22 mouse cellular contexts compared by ENCODE assay signal in genomic region chr7:45544525-45544924, GRCm38 (mm10). TPM values are rescaled to one million over a fixed set of nuclear protein-coding genes. Genes with fewer than 3 reads are reported as not detected.
A peak's percentile ranks its signal among the peaks of the same experiment; 100 is the strongest.
DNase-seq lines count a peak whose midpoint lies in the region; ATAC-seq and TF ChIP-seq lines count a peak whose summit lies in the region.
"Had no signal": no experiment of that assay in that cellular context is flagged by ENCODE, and none has a peak within 500 bp of the region (broad histone marks: within the 10 kb centered on the region; RNA-seq: fewer than 3 reads in every experiment).

No protein-coding gene starts in this region.

- no peak overlapping the region for H3K9ac ChIP-seq in liver, adult 2 months (ENCODE audit: low read depth, low read length)
- no peak overlapping the region for H3K9ac ChIP-seq in liver, embryonic 12.5 days
- H3K9ac ChIP-seq: embryonic facial prominence, embryonic 12.5 days; forebrain, embryonic 13.5 days; limb, embryonic 15.5 days; midbrain, embryonic 13.5 days had no signal

- no peaks in the 10 kb centered on the region for H3K27me3 ChIP-seq in liver, adult 2 months (ENCODE audit: control insufficient read depth, insufficient read depth, low read length)
- 0 out of 2 replicates have a peak, but pooled peaks cover 23% of the 10 kb centered on the region for H3K27me3 ChIP-seq in liver, embryonic 12.5 days (replicated peaks)
- H3K27me3 ChIP-seq: embryonic facial prominence, embryonic 12.5 days; forebrain, embryonic 13.5 days; limb, embryonic 15.5 days; midbrain, embryonic 13.5 days had no signal

- H3K4me1 ChIP-seq in liver, adult 2 months (ENCODE audit: control insufficient read depth, insufficient read depth, low read length), result peaks cover 4% of the 10 kb centered on the region; the same call in 1 of the 2 replicates
- H3K4me1 ChIP-seq in liver, embryonic 12.5 days, result no peaks in the 10 kb centered on the region
- no peaks in the 10 kb centered on the region for H3K4me1 ChIP-seq in bone marrow, adult 2 months (ENCODE audit: control insufficient read depth, insufficient read depth, low read length)
- H3K4me1 ChIP-seq: embryonic facial prominence, embryonic 12.5 days; forebrain, embryonic 13.5 days; limb, embryonic 15.5 days; midbrain, embryonic 13.5 days had no signal

- H3K9me3 ChIP-seq in liver, embryonic 12.5 days (replicated peaks), result peaks cover 6% of the 10 kb centered on the region; the same call in 1 of the 2 replicates
- H3K9me3 ChIP-seq: embryonic facial prominence, embryonic 12.5 days; limb, embryonic 15.5 days; midbrain, embryonic 13.5 days had no signal

- intact Hi-C loops in gastrocnemius, adult 2 months (cut with DNase I), result no loop called here

- ATAC-seq in liver, embryonic 12.5 days, result no peak
- ATAC-seq: forebrain, embryonic 13.5 days; midbrain, embryonic 13.5 days had no signal

- DNase-seq in gastrocnemius, adult 2 months, result no peak
- DNase-seq in gastrocnemius, postnatal 25 days, result no peak
- DNase-seq in liver, adult 2 months (ENCODE audit: extremely low read depth, low read depth, low spot score), result no peak
- DNase-seq in B cell, adult 2 months, result peak; percentile 27 to 35
- DNase-seq in right cerebral cortex, postnatal 36 days (ENCODE audit: low spot score in 2 of 2), result no peak
- no peak for DNase-seq in adrenal gland, postnatal 14 days
- DNase-seq: cerebellum, adult 9-10 months; heart, postnatal 10 days; kidney, adult 9 months; spleen, adult 18-20 months; thymus, adult 18-20 months had no signal

- TF ChIP-seq POLR2A in liver, adult 2 months (IDR thresholded peaks at IDR 0.05; ENCODE audit: extremely low read depth, insufficient read depth, low read length), result no peak
- TF ChIP-seq POLR2A in bone marrow, adult 2 months (IDR thresholded peaks at IDR 0.05; ENCODE audit: borderline replicate concordance, control insufficient read depth, low read depth, low read length), result no peak

- H3K36me3 ChIP-seq in liver, adult 2 months (ENCODE audit: control insufficient read depth, insufficient read depth, low read length), result no peaks in the 10 kb centered on the region
- H3K36me3 ChIP-seq in liver, embryonic 12.5 days, result no peaks in the 10 kb centered on the region
- H3K36me3 ChIP-seq: embryonic facial prominence, embryonic 12.5 days; limb, embryonic 15.5 days; midbrain, embryonic 13.5 days had no signal

- no peak overlapping the region for H3K4me2 ChIP-seq in liver, embryonic 12.5 days
- H3K4me2 ChIP-seq: embryonic facial prominence, embryonic 12.5 days; forebrain, embryonic 13.5 days; heart, embryonic 11.5 days; limb, embryonic 15.5 days; midbrain, embryonic 13.5 days had no signal

- TF ChIP-seq CTCF in gastrocnemius, adult 2 months (IDR thresholded peaks at IDR 0.05), result peak; percentile 41
- peak; percentile 7; the same call in 1 of the 2 replicates for TF ChIP-seq CTCF in liver, adult 2 months (IDR thresholded peaks at IDR 0.05; ENCODE audit: low read depth, low read length)
- TF ChIP-seq CTCF in bone marrow, adult 2 months (IDR thresholded peaks at IDR 0.05; ENCODE audit: control insufficient read depth, insufficient read depth, low read length), result 0 out of 2 replicates have a peak, but pooled peaks have one; percentile 6

- H3K79me2 ChIP-seq in liver, adult 2 months (ENCODE audit: control insufficient read depth, insufficient read depth, low read length), result no peaks in the 10 kb centered on the region

- H3K27ac ChIP-seq in gastrocnemius, adult 2 months, result no peak overlapping the region
- H3K27ac ChIP-seq in liver, adult 2 months (replicated peaks; ENCODE audit: insufficient read depth, low read depth, low read length), result no peak overlapping the region
- no peak overlapping the region for H3K27ac ChIP-seq in liver, embryonic 12.5 days
- no peak overlapping the region for H3K27ac ChIP-seq in bone marrow, adult 2 months (ENCODE audit: control insufficient read depth, insufficient read depth, low read depth, low read length, poor library complexity)
- H3K27ac ChIP-seq: embryonic facial prominence, embryonic 12.5 days; forebrain, embryonic 13.5 days; limb, embryonic 15.5 days; midbrain, embryonic 13.5 days had no signal

- H3K4me3 ChIP-seq in gastrocnemius, adult 2 months, result no peak overlapping the region
- H3K4me3 ChIP-seq in liver, adult 2 months (ENCODE audit: insufficient read depth, low read depth, low read length), result no peak overlapping the region
- H3K4me3 ChIP-seq in liver, embryonic 12.5 days, result no peak overlapping the region
- H3K4me3 ChIP-seq in bone marrow, adult 2 months (replicated peaks; ENCODE audit: control insufficient read depth, low read depth, low read length), result no peak overlapping the region
- H3K4me3 ChIP-seq: embryonic facial prominence, embryonic 12.5 days; erythroblast, embryonic 14.5 days; forebrain, embryonic 13.5 days; limb, embryonic 15.5 days; midbrain, embryonic 13.5 days; myocyte had no signal

- WGBS in liver, adult 2 months, result 98% methylated on average over 1 of the region's 1 CpGs
- 64% methylated on average over 1 of the region's 1 CpGs for WGBS in liver, embryonic 12.5 days (ENCODE audit: insufficient replicate concordance)
- WGBS in bone marrow, adult 2 months, result 85% methylated on average over 1 of the region's 1 CpGs

RNA-seq across cellular contexts. Expression of gene Hsd17b14, which starts 10.2 kb away (rescaled TPM):
- total RNA-seq in gastrocnemius, adult 2 months (2021), result 1 to 10 TPM; 1.0 to 1.3 TPM
- 1 to 10 TPM in 1 of 2 experiments, under 1 TPM in 1; 0.99 to 1.2 TPM for total RNA-seq in gastrocnemius, postnatal 25 days (2021)
- total RNA-seq in liver, adult 2 months (2014; rRNA removed), result not detected in 2 replicates
- not detected in 2 replicates for polyA plus RNA-seq in liver, adult 2 months (2012; rRNA removed)
- polyA plus RNA-seq in liver, embryonic 12.5 days (2016; fragmentation: Nextera tagmentation; extraction: Ambion mirVana), result 1.5 and 1.8 TPM in 2 replicates
- 5.7 TPM in 1 of 2 replicates, not detected in the other for polyA plus RNA-seq in bone marrow, adult 2 months (2011; ENCODE audit: insufficient read depth, insufficient read length, low replicate concordance, missing spikeins)
- 0.67 and 1.2 TPM in 2 replicates for total RNA-seq in adrenal gland, postnatal 14 days (2021)
- total RNA-seq: layer of hippocampus, postnatal 14 days had no signal

RNA-seq across cellular contexts. Expression of gene Plekha4, which starts 18.4 kb away (rescaled TPM):
- total RNA-seq in gastrocnemius, adult 2 months (2021), result 1 to 10 TPM; 3.4 to 3.5 TPM
- total RNA-seq in gastrocnemius, postnatal 25 days (2021), result 1 to 10 TPM; 7.5 to 8.5 TPM
- total RNA-seq in liver, adult 2 months (2014; rRNA removed), result 0.55 and 0.60 TPM in 2 replicates
- 1.00 and 1.8 TPM in 2 replicates for polyA plus RNA-seq in liver, adult 2 months (2012; rRNA removed)
- polyA plus RNA-seq in liver, embryonic 12.5 days (2016; fragmentation: Nextera tagmentation; extraction: Ambion mirVana), result 0.80 and 0.87 TPM in 2 replicates
- polyA plus RNA-seq in bone marrow, adult 2 months (2011; ENCODE audit: insufficient read depth, insufficient read length, low replicate concordance, missing spikeins), result 2.1 and 8.9 TPM in 2 replicates
- total RNA-seq in adrenal gland, postnatal 14 days (2021), result 3.8 and 6.5 TPM in 2 replicates
- total RNA-seq: megakaryocyte, adult 5-6 weeks had no signal

RNA-seq across cellular contexts. Expression of gene Ppp1r15a, which starts 18.5 kb away (rescaled TPM):
- 10 to 100 TPM; 28.3 to 28.5 TPM for total RNA-seq in gastrocnemius, adult 2 months (2021)
- total RNA-seq in gastrocnemius, postnatal 25 days (2021), result 10 to 100 TPM; 13.8 to 19.2 TPM
- total RNA-seq in liver, adult 2 months (2014; rRNA removed), result 4.3 and 4.4 TPM in 2 replicates
- polyA plus RNA-seq in liver, adult 2 months (2012; rRNA removed), result 10.8 and 14.9 TPM in 2 replicates
- polyA plus RNA-seq in liver, embryonic 12.5 days (2016; fragmentation: Nextera tagmentation; extraction: Ambion mirVana), result 157 and 165 TPM in 2 replicates
- 356 and 801 TPM in 2 replicates for polyA plus RNA-seq in bone marrow, adult 2 months (2011; ENCODE audit: insufficient read depth, insufficient read length, low replicate concordance, missing spikeins)
- 37.3 and 55.7 TPM in 2 replicates for total RNA-seq in adrenal gland, postnatal 14 days (2021)

RNA-seq across cellular contexts. Expression of gene Bcat2, which starts 25.4 kb away (rescaled TPM):
- 100 to 1,000 TPM in 1 of 2 experiments, 10 to 100 TPM in 1; 91.4 to 106 TPM for total RNA-seq in gastrocnemius, adult 2 months (2021)
- 10 to 100 TPM; 56.3 to 63.9 TPM for total RNA-seq in gastrocnemius, postnatal 25 days (2021)
- 14.7 and 18.1 TPM in 2 replicates for total RNA-seq in liver, adult 2 months (2014; rRNA removed)
- 41.0 and 54.5 TPM in 2 replicates for polyA plus RNA-seq in liver, adult 2 months (2012; rRNA removed)
- 50.4 and 54.7 TPM in 2 replicates for polyA plus RNA-seq in liver, embryonic 12.5 days (2016; fragmentation: Nextera tagmentation; extraction: Ambion mirVana)
- 35.7 and 58.4 TPM in 2 replicates for polyA plus RNA-seq in bone marrow, adult 2 months (2011; ENCODE audit: insufficient read depth, insufficient read length, low replicate concordance, missing spikeins)
- 149 and 151 TPM in 2 replicates for total RNA-seq in adrenal gland, postnatal 14 days (2021)

RNA-seq across cellular contexts. Expression of gene Nucb1, which starts 34.3 kb away (rescaled TPM):
- 10 to 100 TPM; 55.1 to 61.8 TPM for total RNA-seq in gastrocnemius, adult 2 months (2021)
- total RNA-seq in gastrocnemius, postnatal 25 days (2021), result 10 to 100 TPM; 60.8 to 73.2 TPM
- 68.1 and 84.8 TPM in 2 replicates for total RNA-seq in liver, adult 2 months (2014; rRNA removed)
- 307 and 310 TPM in 2 replicates for polyA plus RNA-seq in liver, adult 2 months (2012; rRNA removed)
- polyA plus RNA-seq in liver, embryonic 12.5 days (2016; fragmentation: Nextera tagmentation; extraction: Ambion mirVana), result 140 and 146 TPM in 2 replicates
- 69.3 and 71.9 TPM in 2 replicates for polyA plus RNA-seq in bone marrow, adult 2 months (2011; ENCODE audit: insufficient read depth, insufficient read length, low replicate concordance, missing spikeins)
- total RNA-seq in adrenal gland, postnatal 14 days (2021), result 199 and 204 TPM in 2 replicates

Comparison
In these comparisons a context has a peak if more than half of its experiments do, and no peak if none do; other contexts are left out.
1. DNase-seq: peak in B cell, adult 2 months (2 of 2); none in gastrocnemius, adult 2 months (single experiment), gastrocnemius, postnatal 25 days (single experiment), liver, adult 2 months (single experiment), right cerebral cortex, postnatal 36 days (0 of 2) and adrenal gland, postnatal 14 days (single experiment).
2. Peak in every context shown above with its lines, with median percentiles within 50 percentile points of each other: CTCF ChIP-seq.